Mouse (Mus musculus) midbrain, embryonic 11.5 days (tissue): Measurements from ENCODE around the gene Serhl. TPM values are rescaled to one million over a fixed set of nuclear protein-coding genes. Genes with fewer than 3 reads are reported as not detected.

ENCODE experiments used
- ATAC-seq: fragments of 200-750 bp; cut with Nextera tagmentation; 2 replicates; pipeline ENCODE4 v1.8.0; 2017; ENCODE audit warnings: moderate TSS enrichment, moderate library complexity; ENCODE audit not compliant: low FRiP score
- DNase-seq: peaks from one replicate; pipeline ENCODE4 v3.0.0; 2015; ENCODE audit warnings: low spot score; ENCODE audit errors: missing footprints
- H3K27ac ChIP-seq: fragments of 300-500 bp; sonication (generic); 2 replicates; pipeline ENCODE4 v1.5.1; 2014; ENCODE audit warnings: low read depth, low read length
- H3K27me3 ChIP-seq: fragments of 300-500 bp; sonication (generic); 2 replicates; pipeline ENCODE4 v1.6.1; 2014; ENCODE audit warnings: mild to moderate bottlenecking, low read length, moderate library complexity, mixed read lengths; ENCODE audit not compliant: control insufficient read depth, insufficient read depth
- H3K36me3 ChIP-seq: fragments of 300-500 bp; sonication (generic); 2 replicates; pipeline ENCODE4 v1.6.1; 2014; ENCODE audit warnings: mild to moderate bottlenecking, low read length, moderate library complexity, mixed read lengths; ENCODE audit not compliant: control insufficient read depth, insufficient read depth
- H3K4me1 ChIP-seq: fragments of 300-500 bp; sonication (generic); 2 replicates; pipeline ENCODE4 v1.6.1; 2014; ENCODE audit warnings: low read length; ENCODE audit not compliant: control insufficient read depth, insufficient read depth
- H3K4me2 ChIP-seq: fragments of 300-500 bp; sonication (generic); 2 replicates; pipeline ENCODE4 v1.6.1; 2014; ENCODE audit warnings: mild to moderate bottlenecking, moderate library complexity
- H3K4me3 ChIP-seq: fragments of 300-500 bp; sonication (generic); 2 replicates; pipeline ENCODE4 v1.5.1; 2014; ENCODE audit warnings: low read depth, low read length
- H3K9ac ChIP-seq: fragments of 300-500 bp; sonication (generic); 2 replicates; pipeline ENCODE4 v1.6.1; 2014; ENCODE audit warnings: low read length
- H3K9me3 ChIP-seq: fragments of 300-500 bp; sonication (generic); 2 replicates; pipeline ENCODE4 v1.6.1; 2016; ENCODE audit warnings: low read length; ENCODE audit not compliant: control insufficient read depth
- WGBS: fragments of 180-500 bp; shearing (Covaris S2); extraction: QIAGEN DNeasy Blood & Tissue Kit; methylation state at CpG from one replicate; pipeline ENCODE4 v1.1.7; 2014; 5-methylcytosine and 5-hydroxymethylcytosine counted together
- polyA plus RNA-seq: library from polyadenylated mRNA; unstranded; fragments of >200 nt; fragmentation: Nextera tagmentation; extraction: Ambion mirVana; gene quantifications from 2 replicates; pipeline ENCODE4 v1.2.1, GENCODE M21; 2014

Gene Serhl
- polyA plus RNA-seq, 1 experiment from 2014 or later, result 47.0 TPM

DNA sequence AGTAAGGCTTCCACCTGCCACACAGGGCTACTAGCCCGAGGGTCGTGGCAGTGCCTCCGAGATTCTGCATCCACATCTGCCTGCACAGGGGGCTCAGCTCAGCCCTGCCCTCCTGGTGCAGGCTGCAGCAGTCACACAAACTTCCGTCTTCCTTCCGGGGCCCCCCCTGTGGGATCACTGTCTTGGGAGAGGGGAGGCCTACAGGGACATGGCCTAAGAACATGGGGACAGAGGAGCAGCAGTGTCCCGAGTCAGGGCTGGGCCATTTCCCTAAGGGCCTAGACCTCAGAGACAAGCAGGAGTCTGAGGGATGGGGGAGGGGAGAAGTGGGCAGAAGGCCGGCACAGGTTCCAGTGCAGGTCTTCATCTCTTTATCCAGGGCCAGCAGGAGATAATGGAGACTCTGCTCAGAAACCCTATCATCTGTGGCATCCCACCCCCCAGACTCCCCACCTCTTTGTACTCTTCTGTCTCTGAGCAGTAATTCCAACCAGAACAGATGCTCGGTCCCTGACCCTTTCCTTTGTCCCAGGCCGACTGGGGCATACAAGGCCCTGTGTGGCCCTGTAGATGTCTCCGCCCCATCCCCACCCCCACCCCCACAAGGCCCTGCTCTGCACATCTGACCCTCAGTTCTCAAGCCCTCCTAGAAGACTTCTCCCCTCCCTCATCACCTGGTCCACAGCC is 71.9 kb downstream of the Serhl start:
- peak overlapping the region; percentile 30 for H3K9ac ChIP-seq

DNA sequence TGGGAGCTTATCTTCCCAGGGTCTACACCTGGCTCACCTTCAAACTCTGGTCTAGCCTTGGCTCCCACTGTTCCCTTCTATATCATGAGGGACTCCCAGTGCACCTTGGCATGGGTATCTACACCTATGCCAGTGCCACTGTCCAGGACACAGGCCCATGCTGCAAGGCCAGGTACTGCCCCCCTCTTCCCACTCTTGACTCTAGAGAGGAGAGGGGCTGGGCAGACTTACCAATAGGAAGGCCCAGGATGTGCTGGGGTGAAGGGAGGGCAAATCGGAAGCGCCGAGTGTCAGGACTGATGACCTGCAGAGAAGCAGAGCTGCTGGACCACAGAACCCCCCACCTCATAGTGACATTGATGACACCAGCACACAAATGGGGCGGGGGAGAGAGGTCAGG is 72.7 kb downstream of the Serhl start:
- H3K27me3 ChIP-seq, result no peaks in the 10 kb centered on the region
- peaks cover 7% of the 10 kb centered on the region for H3K36me3 ChIP-seq
- no peak overlapping the region for H3K4me2 ChIP-seq
- H3K9me3 ChIP-seq, result no peaks in the 10 kb centered on the region
- WGBS, result 95% methylated on average over 4 of the region's 4 CpGs
- H3K9ac ChIP-seq, result no peak overlapping the region
- peaks cover 14% of the 10 kb centered on the region for H3K4me1 ChIP-seq
- ATAC-seq (no peak), DNase-seq (no peak)
- H3K27ac ChIP-seq, result no peak overlapping the region
- no peak overlapping the region for H3K4me3 ChIP-seq

More for the DNA sequence above, 71.9 kb downstream of the Serhl start:
- H3K4me3 ChIP-seq, result no peak overlapping the region
- no peak overlapping the region; the same call in 1 of the 2 replicates for H3K27ac ChIP-seq
- H3K4me2 ChIP-seq, result no peak overlapping the region
- ATAC-seq, result peak; percentile 68
- 22% methylated on average over 10 of the region's 10 CpGs for WGBS
- H3K9me3 ChIP-seq, result no peaks in the 10 kb centered on the region
- H3K4me1 ChIP-seq, result peaks cover 14% of the 10 kb centered on the region
- no peaks in the 10 kb centered on the region for H3K27me3 ChIP-seq
- H3K36me3 ChIP-seq, result peaks cover 7% of the 10 kb centered on the region
- peak; percentile 90 for DNase-seq

DNA sequence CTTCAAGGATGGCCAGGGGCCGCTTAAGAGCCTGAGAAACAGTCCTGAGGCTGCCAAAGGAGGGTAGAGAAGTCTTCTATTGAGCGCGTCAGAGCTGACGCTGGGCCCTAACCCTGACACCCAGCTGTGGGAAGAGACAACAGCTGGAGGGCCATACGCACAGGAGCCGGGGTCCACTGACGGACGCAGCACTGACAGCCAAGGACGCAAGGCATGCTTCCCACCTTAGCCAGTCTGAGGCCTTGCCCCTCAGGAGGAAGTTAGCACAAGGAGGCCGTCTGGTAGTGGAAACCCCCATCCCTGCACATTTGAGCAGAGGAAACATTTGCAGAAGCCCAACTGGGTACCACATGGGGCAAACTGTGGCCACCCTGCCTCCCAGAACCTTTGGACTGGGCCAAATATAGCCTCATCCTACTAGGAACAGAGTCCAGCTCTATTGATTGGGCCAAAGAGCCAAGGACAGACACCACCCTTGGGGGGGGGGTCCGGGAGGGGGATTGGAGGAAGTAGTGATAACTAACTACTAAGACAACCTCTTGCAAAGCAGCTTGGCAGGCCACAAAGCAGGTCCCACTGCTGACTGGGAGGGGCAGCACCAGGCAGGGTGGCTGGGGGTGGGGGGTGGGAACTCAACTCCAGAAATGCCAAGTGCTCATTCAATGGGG is 73.6 kb downstream of the Serhl start:
- ATAC-seq (no peak), DNase-seq (no peak)
- Histone ChIP-seq H3K36me3 (peaks cover 5% of the 10 kb centered on the region), H3K9me3 (no peaks in the 10 kb centered on the region), H3K4me3 (no peak overlapping the region), H3K9ac (no peak overlapping the region), H3K4me1 (peaks cover 14% of the 10 kb centered on the region), H3K27me3 (no peaks in the 10 kb centered on the region), H3K27ac (no peak overlapping the region), H3K4me2 (no peak overlapping the region)
- WGBS, result 88% methylated on average over 11 of the region's 11 CpGs

DNA sequence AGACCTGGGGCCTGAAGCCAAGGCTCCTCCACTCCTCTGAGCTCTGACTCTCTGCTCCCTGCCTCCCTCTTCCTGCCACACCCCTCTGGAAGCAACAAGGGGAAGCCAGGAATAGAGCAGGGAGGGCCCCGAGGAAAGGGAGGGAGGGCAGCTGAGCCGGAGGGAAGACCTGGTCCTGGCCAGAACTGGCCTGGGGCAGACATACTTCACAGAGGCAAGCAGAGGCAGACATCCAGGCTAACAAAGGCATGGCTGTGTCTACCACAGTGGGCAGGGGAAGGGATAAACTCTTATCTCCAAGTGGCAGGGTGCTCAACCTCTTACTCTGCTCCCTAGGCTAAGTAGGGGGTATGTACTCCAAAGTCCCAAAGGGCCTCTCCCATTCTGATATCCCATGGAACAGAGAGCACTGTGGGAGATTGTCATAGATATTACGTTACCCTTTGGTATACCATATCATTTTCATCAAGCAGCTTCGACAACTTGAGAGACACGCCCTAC is 75.7 kb downstream of the Serhl start:
- Histone ChIP-seq H3K4me3 (no peak overlapping the region), H3K36me3 (no peaks in the 10 kb centered on the region; the same call in 1 of the 2 replicates)
- no peak for ATAC-seq

DNA sequence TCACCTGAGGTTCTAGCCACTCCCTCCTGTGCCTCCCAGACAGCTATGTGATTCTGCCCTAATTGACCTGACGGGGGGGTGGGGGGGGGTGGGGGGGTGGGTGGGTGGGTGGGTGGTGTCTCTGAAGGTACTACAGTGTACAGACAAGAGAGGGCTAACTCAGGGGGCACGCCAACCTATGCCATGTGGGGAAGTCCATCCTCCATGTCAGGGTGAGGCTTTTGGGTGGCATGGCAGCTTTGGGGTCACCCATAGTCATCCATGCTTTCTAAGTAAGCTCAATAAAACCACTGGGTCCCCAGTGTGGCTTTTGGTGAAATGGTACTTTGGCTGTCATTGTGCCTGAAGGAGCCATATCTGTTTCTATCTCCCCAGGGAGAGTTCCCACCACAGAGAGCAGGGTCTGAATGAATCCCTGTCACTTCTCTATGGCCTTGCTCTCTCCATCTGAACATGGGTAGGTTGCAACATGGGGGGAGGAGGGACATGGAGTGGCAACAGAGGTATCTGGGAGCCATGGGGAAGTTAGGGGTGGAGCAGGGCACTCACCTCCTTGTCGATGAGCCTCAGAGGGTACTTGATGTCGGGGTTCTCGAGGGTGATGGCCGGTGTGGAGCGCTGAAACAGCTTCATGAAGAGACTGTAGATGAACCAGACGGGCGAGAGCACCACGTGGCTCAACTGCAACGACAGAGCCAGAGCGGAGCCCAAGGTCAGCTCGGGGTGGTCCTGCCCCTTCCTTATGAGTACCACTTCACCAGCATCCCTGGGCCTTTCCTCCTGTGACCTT is 76.4 kb downstream of the Serhl start:
- Histone ChIP-seq H3K4me3 (no peak overlapping the region), H3K27me3 (no peaks in the 10 kb centered on the region), H3K36me3 (no peaks in the 10 kb centered on the region), H3K9ac (no peak overlapping the region), H3K27ac (no peak overlapping the region), H3K4me1 (peaks cover 11% of the 10 kb centered on the region), H3K4me2 (no peak overlapping the region), H3K9me3 (no peaks in the 10 kb centered on the region)
- 96% methylated on average over 13 of the region's 13 CpGs for WGBS
- DNase-seq (peak; percentile 53), ATAC-seq (no peak)

More for the DNA sequence above, 75.7 kb downstream of the Serhl start:
- Histone ChIP-seq H3K4me2 (no peak overlapping the region), H3K27ac (no peak overlapping the region), H3K4me1 (peaks cover 14% of the 10 kb centered on the region), H3K9ac (no peak overlapping the region), H3K9me3 (no peaks in the 10 kb centered on the region), H3K27me3 (no peaks in the 10 kb centered on the region)
- WGBS, result 69% methylated on average over 5 of the region's 5 CpGs
- DNase-seq, result peak; percentile 51

Other genes starting within 250 kb of the Serhl start
- 12.3 and 13.5 TPM in 2 replicates for gene Tcf20, start 101.6 kb upstream of the Serhl start, polyA plus RNA-seq
- 3.9 and 4.0 TPM in 2 replicates for gene Nfam1, start 56.2 kb upstream of the Serhl start, polyA plus RNA-seq
- gene Rrp7a, start 33.3 kb downstream of the Serhl start, polyA plus RNA-seq, result 70.5 and 79.6 TPM in 2 replicates
- gene Poldip3, start 59.9 kb downstream of the Serhl start, polyA plus RNA-seq, result 167 and 173 TPM in 2 replicates
- 156 and 161 TPM in 2 replicates for gene Cyb5r3, start 83.1 kb downstream of the Serhl start, polyA plus RNA-seq
- 1.4 and 1.6 TPM in 2 replicates for gene A4galt, start 162.3 kb downstream of the Serhl start, polyA plus RNA-seq